Mouse (Mus musculus): ENCODE data around the gene Smok2a. TPM values are rescaled to one million over a fixed set of nuclear protein-coding genes. Genes with fewer than 3 reads are reported as not detected.
"Not testable (repeated sequence)": the region's sequence is repeated elsewhere in the genome, so short reads cannot be mapped to it uniquely, and the experiment has no call there.

Gene Smok2a
- total RNA-seq (2021): not detected

DNA sequence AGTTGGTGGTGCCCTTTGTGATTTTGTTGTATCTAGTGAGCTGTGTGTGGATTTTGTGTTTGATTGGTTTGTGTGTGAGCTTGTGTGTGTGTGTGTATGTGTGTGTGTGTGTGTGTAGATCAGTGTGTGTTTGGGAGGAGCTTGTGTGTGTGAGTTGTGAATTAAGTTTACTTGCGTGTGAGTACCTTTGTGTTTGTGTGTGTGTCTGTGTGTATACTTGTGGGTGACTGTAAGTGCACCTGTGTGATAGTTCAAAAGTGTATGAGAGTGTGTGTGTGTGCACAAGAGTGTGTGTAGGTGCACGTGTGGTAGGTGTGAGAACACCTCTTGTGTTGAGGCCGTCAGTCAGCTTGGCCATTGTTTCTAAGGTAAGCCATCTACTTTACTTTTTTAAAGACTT, at the start of gene Smok2a:
Gene Smok2a, plus strand, starts transcription at position 301 of the 400 bp plus-strand sequence.
- intact Hi-C loops (cut with DNase I): no loop called here

DNA sequence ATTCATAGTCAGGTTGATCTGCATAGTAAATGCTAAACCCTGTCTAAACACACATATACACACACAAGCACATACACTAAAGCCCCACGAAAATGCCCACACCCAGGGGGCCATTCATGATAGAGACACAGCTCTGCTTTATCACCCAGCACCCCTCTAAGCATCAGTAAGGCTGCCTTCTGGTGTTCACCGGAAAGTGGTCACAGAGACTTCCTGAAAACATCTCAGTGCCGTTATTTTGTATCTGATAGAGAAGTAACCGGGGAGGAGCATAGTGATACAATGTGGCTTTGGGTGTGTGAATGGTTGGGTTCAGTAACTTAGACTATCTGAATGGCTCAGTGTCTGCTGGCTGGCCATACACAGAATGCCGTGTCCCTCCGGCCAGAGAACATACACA, 47.4 kb upstream of the Smok2a start:
- intact Hi-C loops (cut with DNase I); DNase-seq (ENCODE audit: low spot score in 2 of 2): not testable (repeated sequence)

More for the DNA sequence above, at the start of gene Smok2a:
- no peak for DNase-seq (ENCODE audit: low spot score in 2 of 2)

DNA sequence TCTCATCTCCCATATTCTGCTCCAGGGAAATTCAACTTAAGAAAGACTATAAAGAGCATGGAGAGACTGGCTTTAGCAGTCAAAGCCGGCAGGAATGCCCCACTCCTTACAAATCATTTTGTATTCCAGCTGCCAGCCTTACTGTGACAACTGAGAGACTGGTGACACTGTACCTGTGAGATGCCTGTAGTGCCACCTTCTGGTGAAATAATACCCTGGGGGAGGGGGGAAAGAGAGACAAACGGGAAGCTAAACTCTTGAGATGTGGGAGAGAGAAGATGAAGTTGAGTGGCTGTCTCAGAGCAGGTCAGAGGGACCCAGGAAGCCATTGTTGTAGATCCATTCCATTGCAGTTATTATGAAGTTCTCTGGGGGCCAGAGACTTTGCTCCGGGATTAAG, 47.0 kb upstream of the Smok2a start:
- DNase-seq (ENCODE audit: low spot score in 2 of 2); intact Hi-C loops (cut with DNase I): not testable (repeated sequence)

DNA sequence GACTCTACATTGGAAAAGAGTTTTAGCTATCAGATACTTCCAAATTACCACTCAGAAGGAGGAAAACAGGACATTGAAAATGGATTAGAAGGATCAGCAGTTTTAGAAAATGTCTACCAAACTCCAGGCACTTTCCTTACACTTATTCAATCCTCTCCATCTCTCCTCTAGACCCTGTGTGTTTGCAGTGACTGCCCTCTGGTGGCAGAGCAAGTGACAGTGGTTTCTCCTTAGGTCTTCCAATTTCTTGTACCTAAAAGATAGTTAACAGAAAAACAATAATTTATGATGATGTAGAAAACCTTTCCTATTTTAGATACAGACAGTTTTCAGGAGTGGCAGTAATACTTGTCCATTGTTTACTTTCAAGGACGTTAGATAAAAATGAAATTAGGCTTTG, 45.4 kb upstream of the Smok2a start:
- intact Hi-C loops (cut with DNase I); DNase-seq (ENCODE audit: low spot score in 2 of 2): not testable (repeated sequence)

DNA sequence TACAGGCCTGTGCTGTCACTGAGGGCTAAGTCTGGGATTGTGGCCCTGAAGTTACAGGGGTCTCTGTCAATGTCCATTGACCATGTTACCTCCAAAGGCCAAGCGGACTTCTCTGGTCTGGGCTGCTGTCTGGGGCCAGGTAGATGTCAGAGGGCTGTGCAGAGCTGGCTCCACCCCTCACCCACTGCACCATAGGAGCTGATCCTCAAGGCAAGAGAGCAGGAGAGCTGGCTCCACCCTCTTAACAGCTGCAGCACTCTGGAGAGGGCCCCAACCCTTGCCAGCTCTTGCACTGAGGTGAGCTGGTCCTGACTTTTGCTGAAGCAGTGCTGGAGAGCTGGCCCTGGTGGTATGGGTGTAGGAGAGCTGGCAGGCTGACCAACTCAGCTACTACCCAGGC, 43.2 kb upstream of the Smok2a start:
- DNase-seq (ENCODE audit: low spot score in 2 of 2); intact Hi-C loops (cut with DNase I): not testable (repeated sequence)

DNA sequence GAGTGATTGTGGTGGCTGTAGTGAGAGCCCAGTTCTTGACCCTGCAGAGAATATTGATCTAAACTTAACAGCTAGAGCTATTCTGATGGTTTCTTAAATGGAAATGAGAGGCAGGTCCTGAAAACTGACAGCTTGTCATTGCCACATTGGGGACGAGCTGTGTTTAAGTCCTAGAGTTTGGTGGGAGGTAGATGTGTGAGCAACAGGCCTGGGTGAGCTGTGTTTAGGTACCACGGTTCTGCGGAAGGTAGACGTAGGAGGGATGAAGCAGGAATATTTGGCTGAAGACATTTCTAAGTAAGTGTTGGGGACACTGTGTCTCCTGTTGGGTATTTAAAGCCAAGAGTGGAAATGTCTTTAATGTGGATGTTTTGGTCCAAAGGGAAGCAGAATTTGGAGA, 42.0 kb upstream of the Smok2a start:
- DNase-seq (ENCODE audit: low spot score in 2 of 2); intact Hi-C loops (cut with DNase I): not testable (repeated sequence)

DNA sequence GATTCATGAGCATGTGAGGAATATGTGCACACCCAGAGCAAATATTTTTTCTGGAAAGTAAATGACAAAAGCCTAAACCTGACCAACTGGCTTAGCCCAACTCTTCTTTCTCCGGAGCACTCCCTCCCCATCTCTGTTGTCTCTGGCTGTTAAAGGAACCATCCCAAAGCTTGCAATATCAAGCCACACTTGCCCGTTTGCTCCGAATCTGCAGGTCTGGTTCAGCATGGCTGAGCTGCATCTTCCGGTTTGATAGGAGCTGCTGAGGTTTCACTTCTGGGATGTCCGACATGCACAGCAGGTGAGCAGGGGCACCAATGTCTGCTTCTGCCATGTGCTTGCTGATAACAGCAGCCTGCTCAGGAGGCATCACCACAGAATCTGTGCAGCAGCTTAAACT, 40.5 kb upstream of the Smok2a start:
- intact Hi-C loops (cut with DNase I); DNase-seq (ENCODE audit: low spot score in 2 of 2): not testable (repeated sequence)

DNA sequence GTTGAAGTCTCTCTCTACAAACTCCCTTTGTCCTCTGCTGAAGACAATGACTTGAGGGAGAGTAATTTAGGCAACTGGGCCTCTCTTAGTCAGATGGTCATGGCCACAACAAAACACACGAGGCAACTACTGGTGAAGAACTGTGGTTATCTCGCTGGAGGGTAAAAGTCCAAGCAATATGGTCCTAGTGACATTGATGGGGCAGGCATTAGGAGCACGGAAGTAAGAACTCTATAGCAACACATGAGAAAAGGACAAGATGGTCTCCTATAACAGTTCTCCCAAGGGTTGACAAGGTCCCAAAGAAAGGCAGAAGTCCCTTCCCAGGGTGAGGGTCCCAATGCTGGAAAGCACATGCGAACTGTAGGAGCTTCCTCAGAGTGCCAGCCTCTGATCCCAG, 38.3 kb upstream of the Smok2a start:
- intact Hi-C loops (cut with DNase I); DNase-seq (ENCODE audit: low spot score in 2 of 2): not testable (repeated sequence)

DNA sequence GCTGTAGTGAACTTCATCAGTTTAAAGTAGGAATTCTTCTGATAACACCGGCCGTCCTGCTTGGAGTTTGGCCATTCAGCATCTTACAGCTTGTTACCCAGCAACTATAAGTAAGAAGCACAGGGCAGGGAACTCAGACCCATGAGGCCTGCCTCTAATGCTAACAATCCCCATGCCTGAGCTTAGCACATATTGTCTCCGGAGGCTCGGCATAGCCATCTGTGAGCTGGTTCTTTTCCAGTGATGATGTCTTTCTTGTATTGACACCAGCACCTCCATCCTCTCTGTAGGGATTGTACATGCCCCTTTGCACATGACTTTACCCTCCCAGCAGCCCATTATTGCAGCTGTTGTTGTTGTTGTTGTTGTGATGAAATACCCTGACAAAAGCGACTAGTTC, 36.5 kb upstream of the Smok2a start:
- intact Hi-C loops (cut with DNase I); DNase-seq (ENCODE audit: low spot score in 2 of 2): not testable (repeated sequence)

DNA sequence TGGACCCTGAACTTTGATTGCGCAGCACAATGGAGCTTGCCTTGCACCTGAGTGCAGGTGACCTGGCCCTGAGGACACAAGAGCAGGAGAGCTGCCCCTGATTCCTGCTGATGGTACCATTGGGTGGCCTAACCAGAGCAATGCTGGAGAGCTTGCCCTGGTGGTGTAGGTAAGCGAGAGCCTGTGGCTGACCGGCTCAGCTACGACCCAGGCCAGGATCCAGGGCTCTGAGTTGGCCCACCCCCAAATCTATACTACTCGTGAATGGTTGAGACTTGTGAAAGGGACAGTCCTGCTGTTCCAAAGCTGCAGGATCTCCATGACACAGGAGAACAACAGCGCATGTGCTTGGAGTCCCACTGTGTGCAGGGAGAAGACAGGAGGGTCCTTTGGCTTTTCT, 34.4 kb upstream of the Smok2a start:
- DNase-seq (ENCODE audit: low spot score in 2 of 2); intact Hi-C loops (cut with DNase I): not testable (repeated sequence)

DNA sequence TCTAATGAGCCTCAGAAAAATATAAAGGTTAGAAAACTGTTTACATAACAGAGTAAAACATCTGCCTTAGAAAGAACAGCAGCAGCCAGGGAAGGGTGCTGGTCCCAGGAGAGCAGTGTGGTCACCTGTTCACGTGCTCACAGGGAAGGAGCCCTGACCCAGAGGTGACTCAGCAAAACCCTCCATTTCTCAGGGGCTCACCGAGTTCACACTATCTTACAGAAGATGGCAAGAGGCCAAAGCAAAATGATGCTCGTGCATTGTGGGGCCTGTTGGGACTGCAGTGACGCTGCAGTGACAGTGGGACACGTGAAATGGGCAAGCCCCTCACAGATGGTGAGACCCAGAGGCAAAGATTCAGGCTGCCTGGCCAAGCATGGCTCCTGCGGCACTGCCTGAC, 33.4 kb upstream of the Smok2a start:
- DNase-seq (ENCODE audit: low spot score in 2 of 2); intact Hi-C loops (cut with DNase I): not testable (repeated sequence)

DNA sequence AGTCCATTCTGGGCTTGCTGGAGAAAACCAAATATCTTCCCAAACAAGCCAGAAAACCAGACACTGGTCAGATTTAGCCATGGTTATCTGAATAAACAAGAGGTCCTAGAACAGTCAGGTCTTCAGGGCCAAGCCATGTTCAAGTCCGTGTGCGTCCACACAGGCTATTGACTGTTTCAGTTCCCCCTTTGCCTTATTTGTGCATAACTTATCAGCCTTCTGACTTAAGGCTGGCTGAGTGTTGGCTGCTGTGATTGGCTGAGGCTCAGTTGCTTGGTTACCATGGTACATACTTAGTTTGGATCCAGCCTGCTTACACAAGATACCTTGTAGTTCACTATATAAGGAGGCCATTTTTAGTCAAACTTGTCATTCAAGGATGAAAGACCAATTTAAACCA, 32.1 kb upstream of the Smok2a start:
- DNase-seq (ENCODE audit: low spot score in 2 of 2); intact Hi-C loops (cut with DNase I): not testable (repeated sequence)

DNA sequence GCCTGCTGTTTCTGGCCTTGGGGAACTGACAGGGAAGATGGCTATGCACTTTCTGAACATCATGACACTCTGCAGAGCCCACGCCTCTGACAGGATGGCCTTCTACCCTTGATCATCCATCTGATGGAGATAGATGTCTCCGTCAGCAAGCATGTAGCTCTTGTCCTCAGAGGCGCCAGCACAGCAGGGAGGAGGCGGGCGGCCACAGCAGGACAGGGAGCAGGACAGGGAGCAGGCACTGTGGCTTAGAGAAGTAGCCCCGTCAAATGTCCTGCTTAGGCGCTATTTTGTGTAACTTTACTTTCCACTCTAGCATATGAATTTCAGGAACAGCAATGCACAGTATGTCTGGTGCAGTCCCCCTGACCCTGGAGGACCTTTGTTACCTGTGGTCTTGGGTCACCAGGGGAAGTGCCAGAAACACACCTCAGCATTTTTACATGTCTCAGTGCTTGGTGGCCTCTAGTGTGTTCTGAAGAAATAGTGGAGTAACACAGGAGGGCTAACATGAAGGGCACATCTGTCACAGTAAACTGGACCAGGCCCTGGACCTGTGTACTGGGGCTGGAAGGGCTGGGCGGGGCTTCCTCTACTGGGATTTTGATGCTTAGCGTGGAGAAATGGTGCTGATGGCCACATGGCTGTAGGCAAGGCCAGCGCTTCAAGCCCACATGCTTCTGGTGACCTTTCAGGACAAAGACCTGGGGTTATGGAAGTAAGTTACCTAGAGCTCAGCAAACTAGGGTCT, 30.0 kb upstream of the Smok2a start:
- DNase-seq (ENCODE audit: low spot score in 2 of 2); intact Hi-C loops (cut with DNase I): not testable (repeated sequence)

DNA sequence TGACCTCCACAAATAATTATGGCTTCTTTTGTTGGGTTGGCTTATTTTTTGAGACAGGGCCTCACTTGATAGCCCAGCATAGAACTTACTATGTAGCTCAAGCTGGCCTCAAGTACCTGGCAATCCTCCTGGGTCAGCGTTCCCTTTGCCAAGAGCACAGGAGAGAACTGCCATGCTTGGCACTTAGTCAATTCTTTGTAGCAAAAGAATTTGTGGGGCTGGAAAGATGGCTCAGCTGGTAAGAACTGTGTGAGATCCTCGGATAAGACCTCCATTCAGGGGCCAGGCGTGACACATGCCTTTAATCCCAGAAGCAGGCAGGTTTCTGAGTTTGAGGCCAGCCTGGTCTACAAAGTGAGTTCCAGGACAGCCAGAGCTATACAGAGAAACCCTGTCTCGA, 24.5 kb upstream of the Smok2a start:
- intact Hi-C loops (cut with DNase I): not testable (repeated sequence)

DNA sequence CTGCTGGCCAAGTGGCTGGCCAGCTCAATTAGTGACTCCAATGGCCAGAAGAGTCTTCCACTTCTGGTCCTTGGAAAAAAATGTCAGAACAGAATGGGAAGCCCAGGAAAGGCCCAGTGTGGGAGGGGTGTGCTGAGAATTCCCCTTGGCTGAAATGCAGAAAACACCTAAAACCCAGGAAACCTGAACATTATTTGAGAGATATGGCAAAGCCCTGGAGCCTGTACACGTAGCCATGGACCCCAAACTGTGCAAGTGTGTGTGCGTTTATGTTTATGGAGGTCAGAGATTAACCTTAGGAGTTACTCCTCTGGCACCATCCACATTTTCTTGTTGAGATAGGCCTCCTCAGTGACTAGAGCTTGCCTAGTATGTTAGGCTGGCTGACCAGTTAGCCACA, 22.2 kb upstream of the Smok2a start:
- DNase-seq (ENCODE audit: low spot score in 2 of 2); intact Hi-C loops (cut with DNase I): not testable (repeated sequence)

More for the DNA sequence above, 24.5 kb upstream of the Smok2a start:
- not testable (repeated sequence) for DNase-seq (ENCODE audit: low spot score in 2 of 2)

DNA sequence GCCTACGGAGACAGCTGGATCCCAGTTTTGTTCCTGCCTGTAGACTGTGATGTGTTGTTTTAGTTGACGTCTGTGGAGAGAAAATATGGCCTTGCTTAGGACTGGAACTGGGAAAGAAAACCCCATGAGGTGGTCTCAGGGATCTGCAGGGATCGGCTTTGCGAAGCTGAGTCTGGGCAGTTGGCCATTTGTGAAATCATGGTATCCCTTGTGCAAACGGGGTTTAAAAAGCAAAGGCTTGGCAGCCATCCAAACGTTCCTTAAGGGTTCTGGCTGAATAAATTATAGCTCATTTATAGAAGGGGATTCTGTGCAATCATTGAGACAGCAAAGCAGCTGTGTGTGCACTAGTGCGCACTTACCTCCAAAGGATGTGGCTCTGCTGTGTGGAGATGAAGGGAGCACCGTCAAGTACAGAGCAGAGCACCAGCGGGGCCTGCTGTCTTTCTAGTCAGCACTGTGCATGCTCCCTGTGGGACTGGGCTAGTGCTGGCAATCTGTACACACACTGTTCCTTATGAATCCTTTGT, 21.0 kb upstream of the Smok2a start:
- DNase-seq (ENCODE audit: low spot score in 2 of 2); intact Hi-C loops (cut with DNase I): not testable (repeated sequence)

DNA sequence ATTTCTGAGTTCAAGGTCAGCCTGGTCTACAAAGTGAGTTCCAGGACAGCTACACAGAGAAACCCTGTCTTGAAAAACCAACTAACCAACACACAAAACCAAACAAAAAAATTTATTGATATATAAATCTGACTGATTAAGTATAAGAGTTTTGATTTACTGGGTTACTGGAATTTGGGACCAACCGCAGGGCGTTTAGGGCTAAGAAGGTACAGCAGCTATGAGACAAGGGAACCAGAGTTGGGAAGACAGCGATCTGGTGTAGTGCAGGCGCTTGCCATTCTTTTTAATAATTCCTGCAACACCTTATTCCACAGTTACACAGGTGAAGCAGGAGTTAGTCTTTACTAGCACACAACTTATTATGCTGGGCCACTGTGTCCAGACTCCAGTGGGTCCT, 19.4 kb upstream of the Smok2a start:
- intact Hi-C loops (cut with DNase I); DNase-seq (ENCODE audit: low spot score in 2 of 2): not testable (repeated sequence)

DNA sequence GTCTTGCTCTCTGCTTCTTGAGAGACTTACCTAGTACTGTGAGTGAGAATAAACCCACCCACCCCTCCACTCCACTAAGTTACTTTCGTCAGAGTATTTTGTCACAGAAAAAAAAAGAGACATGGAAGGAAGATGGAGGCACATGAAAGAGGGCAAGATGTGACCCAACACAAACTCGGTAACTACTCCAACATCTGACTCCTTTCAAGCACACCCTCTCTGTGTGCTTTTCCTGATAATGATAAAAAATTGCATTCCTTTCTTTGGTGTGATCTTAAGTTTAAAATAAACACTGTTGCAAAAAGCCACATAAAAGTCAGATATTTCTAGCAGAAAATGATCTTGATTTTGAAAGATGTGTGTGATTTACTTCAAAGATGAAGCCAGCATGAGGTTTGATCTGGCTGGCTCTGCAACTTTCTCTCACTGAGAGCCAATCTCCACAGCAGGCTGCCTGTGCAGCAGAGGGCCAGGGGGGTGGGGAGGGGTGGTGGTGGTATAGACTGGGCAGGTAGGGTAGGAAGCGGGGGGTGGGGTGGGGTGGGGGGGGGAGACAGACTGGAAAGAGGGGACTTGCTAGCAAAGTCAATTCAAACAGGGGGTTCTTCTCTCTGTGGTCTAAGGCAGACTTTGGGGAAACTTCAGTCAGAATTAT, 18.4 kb upstream of the Smok2a start:
- intact Hi-C loops (cut with DNase I); DNase-seq (ENCODE audit: low spot score in 2 of 2): not testable (repeated sequence)

DNA sequence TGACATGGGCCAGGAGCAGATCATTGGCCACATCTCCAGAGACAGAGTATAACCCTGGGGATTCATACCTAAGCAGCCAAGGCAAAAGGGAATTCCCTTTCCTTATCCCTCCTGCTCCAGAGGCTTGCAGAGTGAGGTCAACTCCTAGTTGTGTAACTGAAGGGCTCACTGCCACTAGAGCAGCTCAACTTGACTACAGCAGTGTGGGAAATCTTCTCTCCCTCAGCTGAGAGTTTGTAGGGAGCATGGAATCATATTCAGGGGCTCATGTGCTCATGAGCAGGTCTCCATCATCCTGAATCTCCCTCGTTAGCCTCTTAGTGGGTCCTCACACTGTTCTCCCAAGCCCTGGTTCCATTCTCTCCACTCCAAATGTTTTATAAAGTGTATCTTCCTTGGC, 15.7 kb upstream of the Smok2a start:
- intact Hi-C loops (cut with DNase I); DNase-seq (ENCODE audit: low spot score in 2 of 2): not testable (repeated sequence)

DNA sequence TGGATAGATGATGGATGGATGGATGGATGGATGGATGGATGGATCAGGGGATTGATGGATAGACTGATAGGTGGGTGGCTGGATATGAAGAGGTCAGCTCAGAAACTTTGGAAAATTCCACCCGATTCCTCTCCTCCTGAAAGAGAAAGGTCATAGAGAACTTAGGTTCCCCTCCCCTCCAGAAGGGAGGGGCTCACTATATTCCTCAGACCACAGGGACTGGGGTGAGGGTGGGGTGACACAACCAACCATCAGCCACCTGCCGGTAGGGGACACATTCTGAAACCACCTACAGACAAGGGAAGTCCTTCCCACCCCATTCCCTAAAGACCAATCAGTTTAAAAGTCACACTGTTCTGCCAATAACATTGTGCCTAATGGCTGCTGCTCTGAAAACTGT, 14.5 kb upstream of the Smok2a start:
- DNase-seq (ENCODE audit: low spot score in 2 of 2): no peak
- intact Hi-C loops (cut with DNase I): no loop called here

DNA sequence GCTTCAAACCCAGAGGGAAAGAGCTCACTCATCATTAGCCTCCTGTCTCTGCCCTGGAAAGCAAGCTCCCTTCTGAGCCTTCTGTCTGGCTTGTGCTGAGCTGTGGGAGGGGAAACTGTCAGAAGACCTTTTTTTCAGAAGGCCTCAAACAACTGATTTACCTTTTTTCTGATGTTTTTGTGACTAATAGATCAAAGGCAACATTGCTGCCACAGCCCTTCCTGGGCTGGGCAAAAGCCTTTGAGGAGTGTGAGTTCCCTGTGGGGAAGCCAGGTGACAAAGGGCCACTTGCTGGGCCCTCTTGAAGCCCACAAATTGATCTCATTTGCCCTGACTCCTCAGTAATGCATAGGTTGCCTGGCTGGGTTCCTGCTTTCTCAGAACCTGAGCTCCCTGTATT, 12.5 kb upstream of the Smok2a start:
- intact Hi-C loops (cut with DNase I); DNase-seq (ENCODE audit: low spot score in 2 of 2): not testable (repeated sequence)

All from left cerebral cortex, postnatal 25 days (tissue).